Mouse (Mus musculus) heart, postnatal 0 days (tissue): ENCODE results near the gene Mpdu1. TPM values are rescaled to one million over a fixed set of nuclear protein-coding genes. Genes with fewer than 3 reads are reported as not detected.

Experiments
- ATAC-seq: fragments of 200-750 bp; cut with Nextera tagmentation; 2 replicates; pipeline ENCODE4 v1.8.0; 2017; ENCODE audit warnings: low read depth, moderate number of reproducible peaks, moderate library complexity; ENCODE audit not compliant: insufficient read depth
- DNase-seq: peaks from one replicate; pipeline ENCODE4 v3.0.0-alpha.2; 2016; ENCODE audit warnings: low spot score
- H3K27ac ChIP-seq: fragments of 300-500 bp; sonication (generic); 2 replicates; pipeline ENCODE4 v1.5.1; 2014; ENCODE audit warnings: low read depth, mild to moderate bottlenecking
- H3K27me3 ChIP-seq: fragments of 300-500 bp; sonication (generic); 2 replicates; pipeline ENCODE4 v1.6.1; 2014; ENCODE audit warnings: low read length, mixed read lengths; ENCODE audit not compliant: control insufficient read depth, insufficient read depth
- H3K36me3 ChIP-seq: fragments of 300-500 bp; sonication (generic); replicated peaks from 2 replicates; pipeline ENCODE4 v1.6.1; 2014; ENCODE audit warnings: low read length, mixed read lengths; ENCODE audit not compliant: control insufficient read depth, insufficient read depth
- H3K4me1 ChIP-seq: fragments of 300-500 bp; sonication (generic); 2 replicates; pipeline ENCODE4 v1.6.1; 2014; ENCODE audit warnings: antibody characterized with exemption; ENCODE audit not compliant: control insufficient read depth, insufficient read depth
- H3K4me2 ChIP-seq: fragments of 300-500 bp; sonication (generic); 2 replicates; pipeline ENCODE4 v1.6.1; 2014; ENCODE audit warnings: low read depth, mild to moderate bottlenecking, low read length, moderate library complexity
- H3K4me3 ChIP-seq: fragments of 300-500 bp; sonication (generic); 2 replicates; pipeline ENCODE4 v1.5.1; 2014; ENCODE audit warnings: low read depth, low read length
- H3K9ac ChIP-seq: fragments of 300-500 bp; sonication (generic); replicated peaks from 2 replicates; pipeline ENCODE4 v1.6.1; 2014; ENCODE audit warnings: low read depth, low read length, mixed read lengths
- H3K9me3 ChIP-seq: fragments of 300-500 bp; sonication (generic); replicated peaks from 2 replicates; pipeline ENCODE4 v1.6.1; 2016; ENCODE audit warnings: low read length; ENCODE audit not compliant: control insufficient read depth
- CTCF ChIP-seq: IDR thresholded peaks from 2 replicates; pipeline ENCODE4 v1.5.1; 2016; ENCODE audit warnings: antibody characterized with exemption, control low read depth, low read depth
- EP300 ChIP-seq: IDR thresholded peaks from 2 replicates; pipeline ENCODE4 v1.6.1; 2016; ENCODE audit warnings: antibody characterized with exemption, low read depth
- WGBS: fragments of 180-500 bp; shearing (Covaris S2); extraction: QIAGEN DNeasy Blood & Tissue Kit; methylation state at CpG from one replicate; pipeline ENCODE4 v1.1.7; 2014; 5-methylcytosine and 5-hydroxymethylcytosine counted together
- polyA plus RNA-seq: library from polyadenylated mRNA; unstranded; fragments of >200 nt; fragmentation: Nextera tagmentation; extraction: Ambion mirVana; gene quantifications from 2 replicates; pipeline ENCODE4 v1.2.1, GENCODE M21; 2015
- total RNA-seq: library from RNA; depleted of rRNA; stranded (reverse); fragments of >200 nt; gene quantifications from 2 replicates; pipeline ENCODE4 v1.2.3, GENCODE M21; 2014; ENCODE audit warnings: low replicate concordance

The Mpdu1 gene
- total and polyA plus RNA-seq, 2 experiments from 2014 or later = 30.0 to 123 TPM

- ATAC-seq = peak; percentile 94
- Histone ChIP-seq H3K27me3 (no peaks in the 10 kb centered on the region), H3K27ac (peak within 1 kb of the TSS; percentile 100), H3K4me3 (peak within 1 kb of the TSS; percentile 100), H3K4me1 (peaks cover 9% of the 10 kb centered on the region), H3K9me3 (no peaks in the 10 kb centered on the region), H3K4me2 (peak within 1 kb of the TSS; percentile 88), H3K9ac (peak within 1 kb of the TSS; percentile 100), H3K36me3 (peaks cover 73% of the 10 kb centered on the region)
- WGBS = under 1% methylated on average over 36 of the region's 36 CpGs
- DNase-seq = peak; percentile 99
- TF ChIP-seq CTCF = no peak
- TF ChIP-seq EP300 = peak; percentile 85
These were observed 9.8 kb upstream of the Mpdu1 start, which contains the start of gene Eif4a1 for GRCm38 (mm10) chr11:69672211-69672706. Gene Eif4a1 (minus strand): TSS chr11:69672423.

GRCm38 (mm10) chr11:69671726-69672124 lies 9.3 kb upstream of the Mpdu1 start:
- Histone ChIP-seq H3K9ac (peak overlapping the region; percentile 100), H3K9me3 (no peaks in the 10 kb centered on the region), H3K27ac (peak overlapping the region; percentile 100), H3K4me2 (peak overlapping the region; percentile 88), H3K27me3 (no peaks in the 10 kb centered on the region), H3K4me1 (peaks cover 9% of the 10 kb centered on the region), H3K4me3 (peak overlapping the region; percentile 100), H3K36me3 (peaks cover 71% of the 10 kb centered on the region)
- ATAC-seq = peak; percentile 3
- TF ChIP-seq CTCF = no peak
- no peak for TF ChIP-seq EP300
- under 1% methylated on average over 43 of the region's 43 CpGs for WGBS
- no peak for DNase-seq

GRCm38 (mm10) chr11:69670786-69671725 lies 8.6 kb upstream of the Mpdu1 start:
- H3K9ac ChIP-seq = peak overlapping the region; percentile 100
- peak overlapping the region; percentile 100 for H3K27ac ChIP-seq
- DNase-seq (peak; percentile 96), ATAC-seq (peak; percentile 76)
- no peaks in the 10 kb centered on the region for H3K27me3 ChIP-seq
- H3K4me1 ChIP-seq = peaks cover 9% of the 10 kb centered on the region
- H3K4me3 ChIP-seq = peak overlapping the region; percentile 100
- peaks cover 71% of the 10 kb centered on the region for H3K36me3 ChIP-seq
- H3K4me2 ChIP-seq = peak overlapping the region; percentile 88
- WGBS = 1% methylated on average over 51 of the region's 61 CpGs
- TF ChIP-seq EP300 = peak; percentile 86
- no peak for TF ChIP-seq CTCF
- H3K9me3 ChIP-seq = no peaks in the 10 kb centered on the region

GRCm38 (mm10) chr11:69666665-69667005 lies 4.2 kb upstream of the Mpdu1 start:
- Histone ChIP-seq H3K9ac (no peak overlapping the region), H3K4me1 (peaks cover 14% of the 10 kb centered on the region), H3K9me3 (no peaks in the 10 kb centered on the region), H3K36me3 (peaks cover 63% of the 10 kb centered on the region), H3K27me3 (no peaks in the 10 kb centered on the region), H3K4me3 (no peak overlapping the region), H3K27ac (no peak overlapping the region), H3K4me2 (no peak overlapping the region)
- 89% methylated on average over 3 of the region's 3 CpGs for WGBS
- ATAC-seq (no peak), DNase-seq (no peak)
- TF ChIP-seq CTCF (no peak), EP300 (no peak)

- H3K27me3 ChIP-seq = no peaks in the 10 kb centered on the region
- peaks cover 63% of the 10 kb centered on the region for H3K36me3 ChIP-seq
- ATAC-seq = no peak
- 37% methylated on average over 7 of the region's 7 CpGs for WGBS
- no peak within 1 kb of the TSS for H3K9ac ChIP-seq
- H3K27ac ChIP-seq = peak within 1 kb of the TSS; percentile 53
- H3K4me2 ChIP-seq = no peak within 1 kb of the TSS
- H3K9me3 ChIP-seq = no peaks in the 10 kb centered on the region
- DNase-seq = no peak
- peaks cover 19% of the 10 kb centered on the region for H3K4me1 ChIP-seq
- H3K4me3 ChIP-seq = no peak within 1 kb of the TSS
- TF ChIP-seq CTCF (no peak), EP300 (0 out of 2 replicates have a peak, but pooled peaks have one; percentile 37)
These were observed 3.7 kb upstream of the Mpdu1 start, which contains the start of gene Cd68 for GRCm38 (mm10) chr11:69665961-69666664. Gene Cd68 (minus strand): TSS chr11:69666153.
